Mouse (Mus musculus): ENCODE measurements around the gene Eif3l.

GRCm38 (mm10) chr15:79135332-79135731 lies 60.4 kb downstream of the Eif3l start:
- TF ChIP-seq CTCF (IDR thresholded peaks at IDR 0.05; ENCODE audit: low read depth, low read length) (no peak), POLR2A (IDR thresholded peaks at IDR 0.05; ENCODE audit: borderline replicate concordance, low read depth, low read length) (no peak)
